Mouse (Mus musculus): Measurements from ENCODE around the gene Lnx1.

The Lnx1 gene

DNA sequence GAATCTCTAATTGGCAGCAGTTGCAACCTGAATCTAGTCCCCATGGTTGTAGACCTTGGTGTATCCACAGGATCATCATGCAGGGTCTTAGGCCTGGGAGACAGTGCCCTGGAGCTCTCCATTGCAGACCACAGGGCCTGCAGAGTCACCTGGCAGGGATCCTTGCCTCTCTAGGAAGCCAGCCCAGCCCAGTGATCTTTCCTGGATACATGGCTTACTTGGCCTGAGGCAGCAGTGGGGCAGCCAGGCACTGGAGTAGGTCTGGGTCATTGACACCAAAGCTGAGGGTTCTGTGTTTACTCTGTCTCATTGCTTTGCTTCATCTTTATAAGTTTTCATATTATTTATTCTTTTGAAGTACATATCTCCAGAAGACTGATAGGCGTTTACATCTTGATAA lies 141.6 kb downstream of the Lnx1 start:
- in situ Hi-C loops (cut with MboI; ENCODE audit: low pct_unique_long_range_greater_than_20kb in 1 of 2, low sequenced_read_pairs in 2 of 2, unreplicated experiment in 1 of 2) = no loop called here

DNA sequence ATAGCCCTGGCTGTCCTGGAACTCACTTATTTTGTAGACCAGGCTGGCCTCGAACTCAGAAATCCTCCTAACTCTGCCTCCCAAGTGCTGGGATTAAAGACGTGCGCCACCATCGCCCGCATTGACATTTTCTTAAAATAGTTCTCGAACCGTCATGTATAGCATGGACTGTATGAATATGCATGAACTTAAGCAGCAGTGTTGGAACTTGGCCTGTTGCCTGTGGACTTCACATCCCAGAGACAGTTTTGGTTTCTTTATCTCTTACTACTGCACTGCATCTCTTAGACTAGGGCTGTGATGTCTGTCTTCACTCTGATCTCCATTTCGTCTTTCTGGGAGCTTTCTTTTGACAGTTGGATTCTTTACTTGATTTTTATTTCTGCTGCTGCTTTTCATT lies 153.1 kb downstream of the Lnx1 start:
- in situ Hi-C loops (cut with MboI; ENCODE audit: low pct_unique_long_range_greater_than_20kb in 1 of 2, low sequenced_read_pairs in 2 of 2, unreplicated experiment in 1 of 2) = no loop called here

DNA sequence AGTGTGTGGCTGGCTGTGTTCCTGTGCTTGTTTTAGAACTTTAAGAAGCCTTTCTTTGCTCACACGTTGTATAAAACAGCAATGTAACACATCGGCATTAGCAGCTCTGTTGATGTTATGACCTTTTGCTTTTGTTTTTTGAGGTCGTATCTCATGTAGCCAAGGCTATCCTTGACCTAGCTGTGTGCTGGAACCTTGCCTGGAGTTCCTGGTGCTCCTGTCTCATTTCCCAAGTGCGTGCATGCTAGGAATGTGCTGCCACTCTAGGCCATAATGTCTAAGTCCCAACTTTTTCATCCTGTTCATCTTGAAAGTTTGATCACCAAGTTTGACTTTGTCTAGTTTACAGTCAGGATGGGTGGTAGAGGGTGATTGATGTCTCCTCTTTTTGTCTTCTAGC lies 157.1 kb downstream of the Lnx1 start:
- in situ Hi-C loops (cut with MboI; ENCODE audit: low pct_unique_long_range_greater_than_20kb in 1 of 2, low sequenced_read_pairs in 2 of 2, unreplicated experiment in 1 of 2) = no loop called here

Data from mouse embryonic stem cell (cell line).